Mouse (Mus musculus): ENCODE results near the gene Clk3.

- TF ChIP-seq FLI1 (IDR thresholded peaks at IDR 0.05; ENCODE audit: low read length) = no peak
- TF ChIP-seq GATA1 (IDR thresholded peaks at IDR 0.05; ENCODE audit: borderline replicate concordance, low read length) = no peak
Observed at GRCm38 (mm10) chr9:57765364-57766351, at the start of gene Clk3.
